Mouse (Mus musculus) heart, embryonic 13.5 days (tissue): ENCODE data around the gene Islr. TPM values are rescaled to one million over a fixed set of nuclear protein-coding genes. Genes with fewer than 3 reads are reported as not detected.

Source experiments
- ATAC-seq: fragments of 200-750 bp; cut with Nextera tagmentation; 2 replicates; pipeline ENCODE4 v1.8.0; 2017; ENCODE audit warnings: moderate TSS enrichment; ENCODE audit not compliant: insufficient number of reproducible peaks, low FRiP score, low TSS enrichment; ENCODE audit errors: extremely low read depth
- H3K27ac ChIP-seq: fragments of 300-500 bp; sonication (generic); replicated peaks from 2 replicates; pipeline ENCODE4 v1.5.1; 2015; ENCODE audit warnings: moderate library complexity, mild to moderate bottlenecking, inconsistent platforms
- H3K27me3 ChIP-seq: fragments of 300-500 bp; sonication (generic); replicated peaks from 2 replicates; pipeline ENCODE4 v1.6.1; 2015; ENCODE audit warnings: mild to moderate bottlenecking, inconsistent platforms
- H3K36me3 ChIP-seq: fragments of 300-500 bp; sonication (generic); 2 replicates; pipeline ENCODE4 v1.6.1; 2015; ENCODE audit warnings: mild to moderate bottlenecking, inconsistent platforms
- H3K4me1 ChIP-seq: fragments of 300-500 bp; sonication (generic); 2 replicates; pipeline ENCODE4 v1.6.1; 2015; ENCODE audit warnings: inconsistent platforms
- H3K4me2 ChIP-seq: fragments of 300-500 bp; sonication (generic); 2 replicates; pipeline ENCODE4 v1.6.1; 2015; ENCODE audit warnings: inconsistent platforms, mild to moderate bottlenecking, moderate library complexity
- H3K4me3 ChIP-seq: fragments of 300-500 bp; sonication (generic); 2 replicates; pipeline ENCODE4 v1.5.1; 2015; ENCODE audit warnings: moderate library complexity, mild to moderate bottlenecking, inconsistent platforms
- H3K9ac ChIP-seq: fragments of 300-500 bp; sonication (generic); 2 replicates; pipeline ENCODE4 v1.6.1; 2015; ENCODE audit warnings: inconsistent platforms, mild to moderate bottlenecking, moderate library complexity
- H3K9me3 ChIP-seq: fragments of 300-500 bp; sonication (generic); 2 replicates; pipeline ENCODE4 v1.6.1; 2016; ENCODE audit warnings: inconsistent platforms
- WGBS: fragments of 180-500 bp; shearing (Covaris S2); methylation state at CpG from one replicate; pipeline ENCODE4 v1.1.7; 2015; ENCODE audit warnings: mixed read lengths; 5-methylcytosine and 5-hydroxymethylcytosine counted together
- polyA plus RNA-seq: library from polyadenylated mRNA; unstranded; fragments of >200 nt; fragmentation: Nextera tagmentation; extraction: Ambion mirVana; gene quantifications from 2 replicates; pipeline ENCODE4 v1.2.1, GENCODE M21; 2015

The Islr gene
- polyA plus RNA-seq, 1 experiment from 2014 or later: 23.3 TPM

DNA sequence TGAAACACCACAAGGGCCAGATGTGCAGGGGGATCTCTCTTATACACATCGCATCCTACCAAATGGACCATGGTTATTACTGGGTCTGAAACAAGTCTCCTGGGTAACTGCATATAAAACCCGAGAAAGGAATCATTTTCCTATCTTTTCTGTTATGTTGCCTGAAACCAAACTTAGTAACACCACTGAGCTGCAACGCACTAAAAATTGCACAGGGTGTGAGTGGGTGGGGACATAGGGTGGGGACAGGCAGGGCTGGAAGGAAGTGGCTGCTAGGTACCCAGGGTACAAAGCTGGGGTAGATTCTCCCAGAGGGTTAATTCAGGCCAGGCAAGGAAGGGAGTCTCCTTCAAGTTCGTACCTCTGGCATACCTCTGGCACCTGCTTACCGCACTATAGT lies 38.6 kb upstream of the Islr start:
- no peak overlapping the region for H3K4me2 ChIP-seq
- H3K27me3 ChIP-seq: no peaks in the 10 kb centered on the region
- H3K36me3 ChIP-seq: peaks cover 39% of the 10 kb centered on the region
- no peaks in the 10 kb centered on the region for H3K9me3 ChIP-seq
- ATAC-seq: no peak
- peaks cover 58% of the 10 kb centered on the region for H3K4me1 ChIP-seq
- WGBS: 67% methylated on average over 5 of the region's 5 CpGs
- H3K27ac ChIP-seq: peak overlapping the region; percentile 76
- H3K4me3 ChIP-seq: no peak overlapping the region
- H3K9ac ChIP-seq: no peak overlapping the region

DNA sequence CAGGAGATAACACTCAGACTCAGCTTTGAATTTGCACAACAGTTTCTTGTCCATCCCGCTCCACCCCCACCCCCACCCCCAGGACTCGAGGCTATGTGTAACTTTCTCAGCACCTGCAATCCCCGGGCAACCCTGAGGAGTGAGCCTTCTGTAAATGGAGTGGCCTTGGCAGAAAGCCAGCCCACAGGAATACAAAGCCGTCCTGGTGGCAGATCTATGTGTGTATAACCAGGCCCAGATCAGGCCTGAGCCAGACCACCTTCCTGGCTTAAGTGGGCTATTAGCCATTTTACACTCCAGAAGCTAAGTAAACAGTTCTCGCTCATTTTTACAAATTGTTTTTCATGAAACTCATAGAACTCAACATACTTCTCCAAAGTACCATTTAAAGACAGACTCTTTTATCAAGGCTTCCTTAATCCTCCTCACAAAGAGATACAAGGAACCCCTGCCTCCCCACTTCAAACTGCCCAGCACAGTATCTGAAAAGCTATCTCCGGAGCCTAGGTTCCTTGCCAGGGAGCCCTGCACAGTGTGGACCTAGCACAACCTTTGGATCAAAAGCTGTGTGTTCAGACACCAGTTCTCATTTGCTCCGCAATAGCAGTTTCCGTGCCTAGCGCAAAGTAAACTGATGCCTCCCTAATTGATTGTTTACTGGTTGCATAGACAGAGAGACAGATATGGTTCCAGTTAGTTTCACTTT lies 37.8 kb upstream of the Islr start:
- H3K27me3 ChIP-seq: no peaks in the 10 kb centered on the region
- peak overlapping the region; percentile 34 for H3K4me2 ChIP-seq
- peak overlapping the region; percentile 55; the same call in 1 of the 2 replicates for H3K9ac ChIP-seq
- H3K4me3 ChIP-seq: no peak overlapping the region
- 41% methylated on average over 9 of the region's 9 CpGs for WGBS
- ATAC-seq: peak; percentile 42; the same call in 1 of the 2 replicates
- no peaks in the 10 kb centered on the region for H3K9me3 ChIP-seq
- peaks cover 51% of the 10 kb centered on the region for H3K4me1 ChIP-seq
- peak overlapping the region; percentile 76 for H3K27ac ChIP-seq
- peaks cover 42% of the 10 kb centered on the region for H3K36me3 ChIP-seq

DNA sequence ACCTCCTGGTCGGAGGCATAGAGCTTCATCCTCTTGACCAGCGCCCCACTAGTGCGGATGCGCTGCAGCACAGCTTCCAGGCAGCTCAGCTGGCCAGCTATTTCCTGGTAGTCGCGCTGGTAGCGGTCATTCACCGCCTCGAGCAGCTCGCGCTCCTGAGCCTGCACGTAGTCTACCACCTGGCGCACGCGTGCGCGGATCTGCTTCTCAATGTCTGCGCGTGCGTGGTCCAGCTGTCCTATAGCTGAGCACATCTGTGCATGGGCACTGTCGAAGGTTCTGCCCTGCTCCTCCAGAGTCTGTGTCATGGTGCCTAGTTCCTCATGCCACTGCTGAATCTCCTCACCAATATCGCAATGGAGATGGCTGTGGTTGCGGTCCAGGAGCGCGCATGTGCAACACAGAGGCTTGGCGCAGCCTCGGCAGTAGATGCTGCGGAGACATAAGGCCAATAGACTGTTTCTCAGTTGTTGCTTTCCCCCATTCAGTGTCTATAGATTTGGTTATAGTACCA lies 30.5 kb upstream of the Islr start:
- no peak overlapping the region for H3K4me3 ChIP-seq
- no peak overlapping the region for H3K9ac ChIP-seq
- no peak overlapping the region for H3K27ac ChIP-seq
- no peaks in the 10 kb centered on the region for H3K27me3 ChIP-seq
- H3K4me1 ChIP-seq: peaks cover 17% of the 10 kb centered on the region
- 93% methylated on average over 28 of the region's 28 CpGs for WGBS
- H3K4me2 ChIP-seq: no peak overlapping the region
- H3K36me3 ChIP-seq: peaks cover 56% of the 10 kb centered on the region
- ATAC-seq: no peak; the same call in 1 of the 2 replicates
- H3K9me3 ChIP-seq: no peaks in the 10 kb centered on the region

DNA sequence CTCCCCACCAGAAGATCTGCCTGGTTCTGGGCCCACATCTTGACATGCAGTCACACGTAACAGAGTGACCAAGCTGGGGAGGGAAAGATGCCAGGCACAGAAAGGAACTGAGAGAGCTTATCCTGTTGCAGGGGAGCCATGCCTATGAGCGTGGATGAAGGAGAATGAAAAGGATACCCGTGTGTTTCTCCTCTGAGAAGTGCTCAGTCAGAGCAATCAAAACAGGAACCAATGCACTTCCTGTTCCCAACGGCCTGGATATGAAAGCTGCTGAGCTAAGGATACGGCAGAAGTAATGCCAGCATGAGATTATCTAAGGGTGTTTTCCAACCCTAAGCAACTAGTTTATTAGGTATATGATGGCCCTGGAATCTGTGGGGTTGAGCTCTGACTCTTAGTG lies 28.3 kb upstream of the Islr start:
- no peak overlapping the region; the same call in 1 of the 2 replicates for H3K9ac ChIP-seq
- H3K27me3 ChIP-seq: no peaks in the 10 kb centered on the region
- H3K4me2 ChIP-seq: no peak overlapping the region
- 47% methylated on average over 5 of the region's 5 CpGs for WGBS
- H3K27ac ChIP-seq: peak overlapping the region; percentile 76
- ATAC-seq: no peak
- no peak overlapping the region for H3K4me3 ChIP-seq
- no peaks in the 10 kb centered on the region for H3K9me3 ChIP-seq
- peaks cover 17% of the 10 kb centered on the region for H3K4me1 ChIP-seq
- H3K36me3 ChIP-seq: peaks cover 75% of the 10 kb centered on the region

DNA sequence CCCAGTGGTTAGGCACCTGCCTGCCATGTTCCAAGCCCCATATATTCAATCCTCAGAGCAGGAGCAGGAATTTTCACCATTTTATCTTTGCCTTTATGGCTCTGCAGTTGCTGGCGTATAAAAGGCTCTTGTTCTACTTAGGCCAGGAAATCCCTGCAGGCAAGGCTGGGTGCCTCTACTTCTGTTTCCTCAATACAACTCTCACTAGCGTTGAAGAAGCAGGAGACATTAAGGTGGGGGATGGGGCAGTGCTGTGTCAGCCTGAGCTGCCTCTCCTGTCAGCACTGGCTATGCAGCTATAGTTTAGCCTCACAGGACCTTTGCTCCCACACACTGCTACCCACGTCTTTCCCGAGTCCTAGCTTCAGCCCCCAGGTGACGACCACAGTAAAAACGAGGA lies 27.6 kb upstream of the Islr start:
- Histone ChIP-seq H3K27me3 (no peaks in the 10 kb centered on the region), H3K9ac (no peak overlapping the region; the same call in 1 of the 2 replicates), H3K36me3 (peaks cover 79% of the 10 kb centered on the region), H3K27ac (peak overlapping the region; percentile 76), H3K4me3 (no peak overlapping the region), H3K4me1 (peaks cover 17% of the 10 kb centered on the region), H3K9me3 (no peaks in the 10 kb centered on the region), H3K4me2 (no peak overlapping the region)
- WGBS: 56% methylated on average over 6 of the region's 6 CpGs
- ATAC-seq: no peak

DNA sequence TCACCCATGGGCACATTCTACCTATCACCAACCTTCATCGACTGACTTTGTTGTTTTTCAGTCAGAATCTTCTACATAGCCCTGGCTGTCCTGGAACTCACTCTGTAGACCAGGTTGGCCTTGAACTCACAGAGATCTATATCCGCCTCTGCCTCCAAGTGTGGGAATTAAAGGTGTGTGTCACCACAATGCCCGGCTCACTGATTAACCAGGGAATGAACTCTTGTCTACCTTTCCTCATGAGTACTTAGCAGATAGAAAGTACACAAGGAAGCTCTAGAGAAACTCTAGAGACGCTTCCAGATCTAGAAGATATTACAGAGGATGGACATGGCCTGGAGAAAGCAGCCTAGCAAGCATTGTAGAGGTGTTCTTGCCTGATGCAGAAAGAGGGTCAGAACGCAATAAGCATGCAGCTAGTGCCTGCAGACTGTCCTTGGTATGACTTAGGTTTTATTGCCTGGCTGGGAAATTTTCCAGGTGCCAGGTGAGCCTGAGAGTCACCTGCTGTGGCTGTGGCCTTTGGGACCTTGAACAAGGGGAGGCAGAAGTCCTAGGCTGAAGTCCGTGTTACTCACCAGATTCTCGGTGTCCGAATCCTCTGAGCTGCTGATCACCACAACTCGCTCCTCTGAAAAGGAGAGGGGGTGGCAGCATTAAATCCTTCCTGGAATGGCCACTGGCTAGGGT lies 24.8 kb upstream of the Islr start:
- no peak for ATAC-seq
- H3K4me2 ChIP-seq: no peak overlapping the region
- no peaks in the 10 kb centered on the region for H3K9me3 ChIP-seq
- no peak overlapping the region for H3K27ac ChIP-seq
- peaks cover 87% of the 10 kb centered on the region for H3K36me3 ChIP-seq
- WGBS: 92% methylated on average over 9 of the region's 9 CpGs
- H3K4me1 ChIP-seq: peaks cover 24% of the 10 kb centered on the region
- no peak overlapping the region for H3K4me3 ChIP-seq
- H3K27me3 ChIP-seq: no peaks in the 10 kb centered on the region
- no peak overlapping the region for H3K9ac ChIP-seq

DNA sequence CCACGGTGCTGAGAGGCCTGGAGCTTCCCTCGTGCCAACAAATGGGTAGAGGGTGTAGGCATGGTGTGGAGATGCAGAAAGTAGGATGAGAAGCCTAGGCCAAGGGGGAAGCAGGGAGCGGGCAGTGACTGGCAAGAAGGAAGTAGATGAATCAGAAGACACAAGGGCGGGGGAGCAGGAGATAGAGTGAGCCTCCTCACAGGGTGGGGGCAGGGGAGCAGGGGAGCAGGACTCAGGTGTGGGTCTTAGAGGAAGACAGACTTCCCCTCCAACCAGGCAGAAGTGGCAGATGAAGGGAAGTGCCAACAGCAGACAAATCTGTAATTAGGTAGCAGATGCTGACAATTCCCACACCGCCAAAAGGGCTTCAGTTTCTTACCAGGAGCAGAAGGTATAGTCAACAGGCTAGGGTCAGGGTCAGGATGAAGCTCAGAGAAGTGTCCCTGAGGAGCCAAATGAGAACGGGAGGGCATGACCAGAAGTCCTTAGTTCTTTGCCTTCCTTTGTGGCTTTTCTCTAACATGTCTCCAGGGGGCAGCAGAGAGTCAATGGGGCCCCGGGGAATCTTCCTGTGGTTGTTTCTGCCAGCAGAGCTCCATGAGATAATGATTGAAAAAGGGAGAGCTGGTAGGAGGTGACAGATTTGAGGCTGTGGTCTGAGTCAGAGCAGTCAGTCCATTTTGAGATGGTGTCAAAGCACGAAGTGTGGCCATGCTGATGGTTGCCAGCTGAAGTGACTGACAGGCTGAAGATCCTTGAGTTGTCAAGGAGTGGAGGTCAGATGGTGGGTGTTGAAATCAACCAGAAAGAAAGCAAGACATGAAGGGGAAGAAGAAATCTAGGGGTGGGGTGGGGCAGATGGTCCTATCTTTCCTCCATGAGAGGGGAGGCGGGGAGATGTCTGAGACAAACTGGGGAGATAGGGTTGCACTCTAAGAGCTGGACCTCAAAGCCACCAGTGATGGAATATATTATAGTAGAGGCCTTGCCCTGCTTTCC lies 22.1 kb upstream of the Islr start:
- peaks cover 91% of the 10 kb centered on the region for H3K36me3 ChIP-seq
- ATAC-seq: no peak
- H3K9me3 ChIP-seq: no peaks in the 10 kb centered on the region
- H3K4me2 ChIP-seq: no peak overlapping the region
- 57% methylated on average over 9 of the region's 9 CpGs for WGBS
- H3K9ac ChIP-seq: no peak overlapping the region
- no peak overlapping the region for H3K4me3 ChIP-seq
- H3K27ac ChIP-seq: no peak overlapping the region
- no peaks in the 10 kb centered on the region for H3K27me3 ChIP-seq
- H3K4me1 ChIP-seq: peaks cover 7% of the 10 kb centered on the region; the same call in 1 of the 2 replicates

DNA sequence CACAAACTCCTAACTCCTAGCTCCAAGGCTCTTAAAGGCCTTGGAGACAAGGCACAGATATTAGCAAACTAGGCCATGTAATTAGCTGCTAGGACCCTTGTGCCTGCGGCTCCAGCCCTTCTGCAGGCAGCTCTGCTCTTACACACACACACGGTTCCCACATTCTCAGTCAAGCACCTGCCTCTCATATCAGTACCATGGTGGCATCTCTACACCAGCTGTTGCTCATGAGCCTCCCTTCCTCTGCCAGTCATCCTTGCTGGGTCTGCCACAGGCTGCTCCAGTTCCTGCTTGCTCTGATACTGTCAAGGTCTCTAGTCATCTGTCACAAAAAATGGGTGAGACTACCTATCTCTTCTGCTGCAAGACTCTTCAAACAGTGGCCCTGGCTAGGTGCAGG lies 20.2 kb upstream of the Islr start:
- ATAC-seq: no peak

DNA sequence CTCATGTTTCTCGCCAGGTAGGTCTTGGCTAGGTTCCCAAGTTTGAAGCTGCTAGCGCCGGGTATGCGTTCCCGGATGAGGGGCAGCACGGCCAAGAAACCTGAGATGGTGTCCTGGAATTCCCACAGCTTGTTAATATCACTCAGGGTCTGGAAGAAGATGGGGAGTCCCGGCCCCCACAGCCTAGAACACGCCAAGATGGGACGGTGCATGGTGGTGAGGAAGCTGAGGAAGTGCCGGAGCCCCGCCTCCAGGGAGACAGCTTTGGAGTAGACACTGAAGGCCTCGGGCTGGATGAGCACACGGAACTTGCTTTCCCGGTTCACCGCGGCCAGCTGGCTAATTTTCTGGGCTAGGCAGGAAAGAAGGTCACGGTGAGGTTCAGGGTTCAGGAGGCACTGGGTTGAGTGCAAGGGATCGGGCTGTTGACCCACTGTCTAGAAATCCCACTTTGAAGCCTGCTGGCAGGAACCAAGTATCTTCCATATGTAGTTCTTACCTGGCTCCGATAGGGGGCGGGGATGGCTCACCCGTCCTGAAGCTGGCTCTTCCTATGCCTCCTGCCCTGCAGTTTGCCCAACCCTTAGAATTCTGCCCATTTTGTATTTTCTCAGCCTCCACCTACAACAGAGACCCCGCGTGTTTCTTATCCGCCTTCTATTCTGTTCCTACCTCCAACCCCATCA lies 16.3 kb upstream of the Islr start:
- Histone ChIP-seq H3K4me1 (no peaks in the 10 kb centered on the region), H3K4me2 (no peak overlapping the region), H3K27me3 (no peaks in the 10 kb centered on the region), H3K27ac (no peak overlapping the region), H3K36me3 (peaks cover 56% of the 10 kb centered on the region), H3K4me3 (no peak overlapping the region), H3K9ac (no peak overlapping the region), H3K9me3 (no peaks in the 10 kb centered on the region)
- no peak for ATAC-seq
- 67% methylated on average over 24 of the region's 24 CpGs for WGBS

More for the DNA sequence above, 20.2 kb upstream of the Islr start:
- H3K27me3 ChIP-seq: no peaks in the 10 kb centered on the region
- no peak overlapping the region for H3K4me2 ChIP-seq
- no peak overlapping the region for H3K9ac ChIP-seq
- H3K4me3 ChIP-seq: no peak overlapping the region
- H3K4me1 ChIP-seq: peaks cover 7% of the 10 kb centered on the region; the same call in 1 of the 2 replicates
- H3K36me3 ChIP-seq: peaks cover 87% of the 10 kb centered on the region
- WGBS: 79% methylated on average over 2 of the region's 2 CpGs
- no peak overlapping the region for H3K27ac ChIP-seq
- H3K9me3 ChIP-seq: no peaks in the 10 kb centered on the region

DNA sequence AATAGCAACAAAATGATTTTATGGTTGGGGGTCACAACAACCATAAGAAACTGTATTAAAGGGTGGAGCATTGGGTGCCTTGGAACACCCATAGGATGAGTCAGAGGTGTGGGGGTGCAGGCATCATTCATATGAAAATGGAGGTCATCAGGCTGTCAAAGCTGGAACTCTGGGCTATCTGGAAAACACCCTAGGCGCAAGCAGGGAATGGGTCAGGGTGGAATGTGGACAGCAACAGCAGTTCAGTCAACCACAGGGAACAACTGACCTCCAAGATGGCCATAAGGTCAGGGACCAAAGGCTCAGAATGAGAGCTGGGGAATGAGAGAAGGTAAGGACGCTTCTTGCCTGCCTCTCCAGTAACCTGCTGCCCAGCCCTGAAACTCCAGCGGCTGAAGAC lies 14.4 kb upstream of the Islr start:
- H3K4me1 ChIP-seq: peaks cover 15% of the 10 kb centered on the region
- no peak for ATAC-seq
- no peaks in the 10 kb centered on the region for H3K27me3 ChIP-seq
- no peak overlapping the region for H3K4me2 ChIP-seq
- H3K4me3 ChIP-seq: no peak overlapping the region
- WGBS: 76% methylated on average over 3 of the region's 3 CpGs
- H3K27ac ChIP-seq: no peak overlapping the region
- no peak overlapping the region for H3K9ac ChIP-seq
- H3K9me3 ChIP-seq: no peaks in the 10 kb centered on the region
- H3K36me3 ChIP-seq: peaks cover 39% of the 10 kb centered on the region
